Mouse (Mus musculus): ENCODE results near the gene Rab30. TPM values are rescaled to one million over a fixed set of nuclear protein-coding genes. Genes with fewer than 3 reads are reported as not detected.

Rab30 gene
- polyA plus RNA-seq, 1 experiment from 2014 or later, result 5.6 TPM

- ATAC-seq (replicated peaks; ENCODE audit: low FRiP score, low read depth) (0 out of 2 replicates have a peak, but pooled peaks have one; percentile 66), DNase-seq (ENCODE audit: low spot score) (no peak)
- Histone ChIP-seq H3K4me1 (replicated peaks; ENCODE audit: insufficient read depth, low read length) (no peaks in the 10 kb centered on the region), H3K27ac (0 out of 2 replicates have a peak overlapping the region, but pooled peaks have one; percentile 47), H3K36me3 (ENCODE audit: insufficient read depth, low read length) (no peaks in the 10 kb centered on the region), H3K9me3 (replicated peaks; ENCODE audit: low read length) (no peaks in the 10 kb centered on the region), H3K9ac (ENCODE audit: low read depth, low read length) (no peak overlapping the region), H3K4me3 (replicated peaks; ENCODE audit: low read depth, low read length) (no peak overlapping the region), H3K27me3 (ENCODE audit: insufficient read depth, low read length) (no peaks in the 10 kb centered on the region), H3K4me2 (ENCODE audit: low read length) (no peak overlapping the region)
- WGBS, result 66% methylated on average over 6 of the region's 6 CpGs
- no peak for TF ChIP-seq CTCF (IDR thresholded peaks at IDR 0.05; ENCODE audit: low read depth)
Observed at GRCm38 (mm10) chr7:92884998-92885660, 143.7 kb downstream of the Rab30 start.

DNA sequence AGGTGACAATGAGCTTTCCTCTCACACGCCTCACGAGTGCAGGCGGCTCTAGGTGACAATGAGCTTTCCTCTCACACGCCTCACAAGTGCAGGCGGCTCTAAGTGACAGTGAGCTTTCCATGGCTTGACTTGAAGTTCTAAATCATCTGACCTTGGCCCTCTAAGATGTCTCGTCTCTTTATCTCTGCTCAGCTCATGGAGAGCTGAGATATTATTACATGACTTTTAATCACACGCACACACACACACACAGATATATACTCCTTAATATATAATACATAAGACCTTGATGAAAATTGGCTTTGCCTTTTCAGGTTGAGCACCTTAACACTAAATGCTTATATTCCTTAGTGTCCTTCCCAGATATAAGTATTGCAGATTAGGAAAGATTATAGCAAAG lies 145.4 kb downstream of the Rab30 start:
- no peak for DNase-seq (ENCODE audit: low spot score)
- no peaks in the 10 kb centered on the region for H3K9me3 ChIP-seq (replicated peaks; ENCODE audit: low read length)
- no peak overlapping the region for H3K4me3 ChIP-seq (replicated peaks; ENCODE audit: low read depth, low read length)
- H3K27ac ChIP-seq, result no peak overlapping the region
- no peaks in the 10 kb centered on the region for H3K4me1 ChIP-seq (replicated peaks; ENCODE audit: insufficient read depth, low read length)
- no peak overlapping the region for H3K9ac ChIP-seq (ENCODE audit: low read depth, low read length)
- H3K4me2 ChIP-seq (ENCODE audit: low read length), result no peak overlapping the region
- 68% methylated on average over 7 of the region's 7 CpGs for WGBS
- no peak for ATAC-seq (replicated peaks; ENCODE audit: low FRiP score, low read depth)
- H3K27me3 ChIP-seq (ENCODE audit: insufficient read depth, low read length), result no peaks in the 10 kb centered on the region
- TF ChIP-seq CTCF (IDR thresholded peaks at IDR 0.05; ENCODE audit: low read depth), result no peak
- no peaks in the 10 kb centered on the region for H3K36me3 ChIP-seq (ENCODE audit: insufficient read depth, low read length)

- Histone ChIP-seq H3K4me2 (ENCODE audit: low read length) (no peak overlapping the region), H3K27ac (no peak overlapping the region), H3K9ac (ENCODE audit: low read depth, low read length) (no peak overlapping the region), H3K36me3 (ENCODE audit: insufficient read depth, low read length) (no peaks in the 10 kb centered on the region), H3K27me3 (ENCODE audit: insufficient read depth, low read length) (no peaks in the 10 kb centered on the region), H3K4me1 (replicated peaks; ENCODE audit: insufficient read depth, low read length) (no peaks in the 10 kb centered on the region), H3K9me3 (replicated peaks; ENCODE audit: low read length) (no peaks in the 10 kb centered on the region), H3K4me3 (replicated peaks; ENCODE audit: low read depth, low read length) (no peak overlapping the region)
- 89% methylated on average over 5 of the region's 5 CpGs for WGBS
- no peak for DNase-seq (ENCODE audit: low spot score)
- ATAC-seq (replicated peaks; ENCODE audit: low FRiP score, low read depth), result no peak
- no peak for TF ChIP-seq CTCF (IDR thresholded peaks at IDR 0.05; ENCODE audit: low read depth)
Observed at GRCm38 (mm10) chr7:92887230-92887629, 145.8 kb downstream of the Rab30 start.

DNA sequence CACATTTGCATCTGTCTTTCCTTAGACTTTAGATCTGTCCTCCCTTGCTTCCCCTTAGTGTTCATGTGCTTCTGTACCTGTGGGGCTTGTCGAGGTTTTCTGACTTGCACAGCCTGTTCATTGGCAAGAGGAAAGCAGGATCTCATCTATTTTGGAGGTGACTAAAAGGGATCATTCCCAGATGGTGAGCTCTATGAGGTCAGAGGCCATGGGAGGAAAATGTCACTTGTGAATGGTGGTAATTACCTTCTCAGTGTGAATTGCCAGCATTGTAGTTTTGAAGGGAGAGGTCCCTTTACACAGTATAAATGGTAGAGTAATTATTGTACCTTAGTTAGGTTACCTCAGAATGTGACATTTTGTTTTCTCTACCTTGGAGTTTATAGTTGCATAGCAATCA lies 148.8 kb downstream of the Rab30 start:
- Histone ChIP-seq H3K27me3 (ENCODE audit: insufficient read depth, low read length) (no peaks in the 10 kb centered on the region), H3K9me3 (replicated peaks; ENCODE audit: low read length) (no peaks in the 10 kb centered on the region), H3K4me3 (replicated peaks; ENCODE audit: low read depth, low read length) (no peak overlapping the region), H3K9ac (ENCODE audit: low read depth, low read length) (no peak overlapping the region), H3K4me2 (ENCODE audit: low read length) (no peak overlapping the region), H3K27ac (no peak overlapping the region), H3K36me3 (ENCODE audit: insufficient read depth, low read length) (no peaks in the 10 kb centered on the region), H3K4me1 (replicated peaks; ENCODE audit: insufficient read depth, low read length) (no peaks in the 10 kb centered on the region)
- DNase-seq (ENCODE audit: low spot score) (no peak), ATAC-seq (replicated peaks; ENCODE audit: low FRiP score, low read depth) (no peak)
- 27% methylated on average over 1 of the region's 1 CpGs for WGBS
- no peak for TF ChIP-seq CTCF (IDR thresholded peaks at IDR 0.05; ENCODE audit: low read depth)

DNA sequence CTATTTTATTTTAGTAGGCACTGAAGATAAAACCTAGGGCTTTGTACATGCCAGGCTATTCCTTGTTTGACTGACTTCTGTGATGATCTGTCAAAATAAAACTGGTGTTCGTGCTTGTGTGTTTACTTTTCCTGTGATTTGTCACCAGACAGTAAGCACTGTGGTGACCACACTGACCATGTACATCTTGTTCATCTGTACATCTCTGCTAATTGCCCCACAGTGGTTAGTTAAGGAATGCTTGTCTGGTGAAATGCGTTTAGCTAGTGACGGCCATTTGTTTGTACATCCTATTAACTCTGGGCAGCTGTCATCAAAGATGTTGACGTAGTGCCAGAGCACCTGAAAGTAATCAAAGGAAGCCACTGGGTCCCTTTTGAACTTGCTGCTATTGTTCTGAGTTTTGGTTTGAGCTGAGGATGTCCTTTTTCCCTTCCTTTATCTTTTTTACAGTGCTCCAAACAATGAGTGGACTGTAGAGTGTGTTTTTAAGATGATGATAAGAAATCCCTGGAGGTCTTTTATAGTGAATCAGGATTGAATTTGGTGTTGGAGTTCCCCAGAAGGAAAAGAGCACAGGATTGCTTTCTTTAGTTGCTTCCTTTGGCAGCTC lies 149.3 kb downstream of the Rab30 start:
- H3K27ac ChIP-seq, result no peak overlapping the region
- H3K9me3 ChIP-seq (replicated peaks; ENCODE audit: low read length), result no peaks in the 10 kb centered on the region
- no peak overlapping the region for H3K4me3 ChIP-seq (replicated peaks; ENCODE audit: low read depth, low read length)
- ATAC-seq (replicated peaks; ENCODE audit: low FRiP score, low read depth), result no peak
- TF ChIP-seq CTCF (IDR thresholded peaks at IDR 0.05; ENCODE audit: low read depth), result no peak
- no peak overlapping the region for H3K9ac ChIP-seq (ENCODE audit: low read depth, low read length)
- no peaks in the 10 kb centered on the region for H3K36me3 ChIP-seq (ENCODE audit: insufficient read depth, low read length)
- H3K4me1 ChIP-seq (replicated peaks; ENCODE audit: insufficient read depth, low read length), result no peaks in the 10 kb centered on the region
- WGBS, result 18% methylated on average over 4 of the region's 4 CpGs
- H3K4me2 ChIP-seq (ENCODE audit: low read length), result no peak overlapping the region
- no peaks in the 10 kb centered on the region for H3K27me3 ChIP-seq (ENCODE audit: insufficient read depth, low read length)
- DNase-seq (ENCODE audit: low spot score), result no peak

GRCm38 (mm10) chr7:92893478-92893877 lies 152.1 kb downstream of the Rab30 start:
- no peaks in the 10 kb centered on the region for H3K27me3 ChIP-seq (ENCODE audit: insufficient read depth, low read length)
- no peaks in the 10 kb centered on the region for H3K9me3 ChIP-seq (replicated peaks; ENCODE audit: low read length)
- no peak overlapping the region for H3K9ac ChIP-seq (ENCODE audit: low read depth, low read length)
- ATAC-seq (replicated peaks; ENCODE audit: low FRiP score, low read depth) (no peak), DNase-seq (ENCODE audit: low spot score) (no peak)
- WGBS, result 54% methylated on average over 3 of the region's 3 CpGs
- H3K27ac ChIP-seq, result no peak overlapping the region
- no peaks in the 10 kb centered on the region for H3K4me1 ChIP-seq (replicated peaks; ENCODE audit: insufficient read depth, low read length)
- H3K4me3 ChIP-seq (replicated peaks; ENCODE audit: low read depth, low read length), result no peak overlapping the region
- peak; percentile 59 for TF ChIP-seq CTCF (IDR thresholded peaks at IDR 0.05; ENCODE audit: low read depth)
- no peak overlapping the region for H3K4me2 ChIP-seq (ENCODE audit: low read length)
- no peaks in the 10 kb centered on the region for H3K36me3 ChIP-seq (ENCODE audit: insufficient read depth, low read length)

Other genes starting within 250 kb of the Rab30 start
- 70.7 and 70.8 TPM in 2 replicates for gene Ccdc90b, start 180.5 kb upstream of the Rab30 start, polyA plus RNA-seq (2015; fragmentation: Nextera tagmentation; extraction: Ambion mirVana)
- 4.5 and 5.5 TPM in 2 replicates for gene Ankrd42, start 104.5 kb upstream of the Rab30 start, polyA plus RNA-seq (2015; fragmentation: Nextera tagmentation; extraction: Ambion mirVana)
- gene Pcf11, start 71.7 kb upstream of the Rab30 start, polyA plus RNA-seq (2015; fragmentation: Nextera tagmentation; extraction: Ambion mirVana), result 17.8 and 20.9 TPM in 2 replicates
- 6.2 and 7.2 TPM in 2 replicates for gene Ddias, start 132.6 kb downstream of the Rab30 start, polyA plus RNA-seq (2015; fragmentation: Nextera tagmentation; extraction: Ambion mirVana)
- 21.9 and 24.6 TPM in 2 replicates for gene Prcp, start 132.9 kb downstream of the Rab30 start, polyA plus RNA-seq (2015; fragmentation: Nextera tagmentation; extraction: Ambion mirVana)

All from kidney, postnatal 0 days (tissue).